Mouse (Mus musculus) central nervous system, embryonic 18 days (tissue): Measurements from ENCODE around the gene Gm8909. TPM values are rescaled to one million over a fixed set of nuclear protein-coding genes. Genes with fewer than 3 reads are reported as not detected.

Source experiments
- polyA plus RNA-seq: library from polyadenylated mRNA; depleted of rRNA; stranded (reverse); fragments of >200 nt; gene quantifications from 2 replicates; pipeline ENCODE4 v1.2.3, GENCODE M21; 2012; rRNA removed

The Gm8909 gene
- not detected in 2 replicates for polyA plus RNA-seq

DNA sequence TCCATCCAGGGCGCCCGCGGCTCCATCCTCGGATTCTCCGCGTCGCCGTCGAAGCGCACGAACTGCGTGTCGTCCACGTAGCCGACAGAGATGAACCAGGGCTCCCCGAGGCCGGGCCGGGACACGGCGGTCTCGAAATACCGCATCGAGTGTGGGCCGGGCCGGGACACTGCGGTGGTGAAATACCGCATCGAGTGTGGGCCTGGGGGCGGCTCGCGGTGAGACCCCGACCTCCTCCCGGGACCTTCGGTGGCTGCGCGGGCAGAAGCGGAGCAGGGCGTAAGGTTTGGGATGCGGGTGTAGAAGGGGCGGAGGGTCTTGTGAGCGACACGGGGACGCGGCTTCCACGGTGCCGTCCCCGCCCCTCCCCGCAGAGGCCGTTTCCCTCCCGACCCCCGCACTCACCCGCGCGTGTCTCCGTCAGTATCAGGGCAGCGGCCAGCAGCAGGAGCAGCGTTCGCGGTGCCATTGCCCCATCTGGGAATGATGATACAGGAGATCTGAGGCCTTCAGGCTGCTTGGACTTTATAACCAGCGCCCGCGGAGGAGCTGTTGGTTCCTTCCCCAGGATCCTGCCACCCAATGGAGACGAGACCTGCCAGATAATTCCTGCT is at the start of gene Gm8909:
Gene Gm8909 (minus strand): TSS at position 499 of the 614 bp plus-strand sequence.

DNA sequence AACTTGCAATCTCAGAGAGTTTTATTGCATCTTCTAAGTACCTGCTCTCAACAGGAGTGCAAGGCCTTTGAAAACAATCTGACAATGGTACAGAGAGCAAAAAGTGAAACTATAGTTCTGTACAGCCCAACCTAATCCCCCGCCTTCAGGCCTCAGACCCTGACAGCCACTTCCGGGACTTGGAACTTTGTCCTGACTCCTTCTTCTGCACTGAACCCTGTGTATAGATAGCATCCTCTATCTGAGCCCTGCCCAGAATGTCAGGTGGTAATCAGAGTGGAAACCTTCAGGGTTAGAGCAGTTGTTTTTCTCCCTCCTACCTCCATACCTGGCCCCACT is 21.8 kb upstream of the Gm8909 start, which contains the start of gene H2-T3:
Gene H2-T3 (minus strand): TSS at position 119 of the 339 bp plus-strand sequence.

DNA sequence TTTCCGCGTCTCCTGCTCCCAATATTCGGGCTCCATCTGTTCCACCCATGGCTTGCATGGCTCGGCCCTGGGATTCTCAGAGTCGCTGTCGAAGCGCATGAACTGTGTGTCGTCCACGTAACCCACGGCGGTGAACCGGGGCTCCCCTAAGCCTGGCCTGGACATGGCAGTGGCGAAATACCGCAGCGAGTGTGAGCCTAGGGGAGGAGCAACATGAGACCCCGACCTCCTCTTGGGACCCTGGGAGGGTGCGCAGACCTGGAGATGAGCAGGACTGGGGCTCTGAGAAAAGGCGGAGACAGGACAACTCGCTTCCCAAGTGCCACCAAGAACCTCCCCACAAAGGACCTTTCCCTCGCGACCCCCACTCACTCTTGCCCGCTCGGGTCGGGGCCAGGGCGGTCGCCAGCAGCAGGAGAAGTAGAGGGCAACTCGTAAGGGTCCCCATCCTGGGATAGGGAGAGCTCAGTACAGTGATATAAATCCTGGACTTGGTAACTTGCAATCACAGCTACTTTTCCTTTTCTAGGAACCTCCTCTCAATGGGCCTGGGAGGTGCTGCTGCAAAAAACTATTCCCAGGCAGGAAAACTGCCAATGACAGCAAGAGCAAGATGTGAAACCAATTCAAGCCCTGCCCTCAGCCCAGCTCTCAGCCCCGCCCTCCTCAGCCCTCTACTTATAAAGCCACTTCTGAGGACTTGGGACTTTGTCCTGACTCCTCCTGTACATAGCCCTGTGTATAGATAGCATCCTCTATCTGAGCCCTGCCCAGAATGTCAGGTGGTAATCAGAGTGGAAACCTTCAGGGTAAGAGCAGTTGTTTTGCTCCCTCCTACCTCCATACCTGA is 39.1 kb downstream of the Gm8909 start, which contains the start of gene Gm7030:
Gene Gm7030 (minus strand): TSS at position 458 of the 850 bp plus-strand sequence.

DNA sequence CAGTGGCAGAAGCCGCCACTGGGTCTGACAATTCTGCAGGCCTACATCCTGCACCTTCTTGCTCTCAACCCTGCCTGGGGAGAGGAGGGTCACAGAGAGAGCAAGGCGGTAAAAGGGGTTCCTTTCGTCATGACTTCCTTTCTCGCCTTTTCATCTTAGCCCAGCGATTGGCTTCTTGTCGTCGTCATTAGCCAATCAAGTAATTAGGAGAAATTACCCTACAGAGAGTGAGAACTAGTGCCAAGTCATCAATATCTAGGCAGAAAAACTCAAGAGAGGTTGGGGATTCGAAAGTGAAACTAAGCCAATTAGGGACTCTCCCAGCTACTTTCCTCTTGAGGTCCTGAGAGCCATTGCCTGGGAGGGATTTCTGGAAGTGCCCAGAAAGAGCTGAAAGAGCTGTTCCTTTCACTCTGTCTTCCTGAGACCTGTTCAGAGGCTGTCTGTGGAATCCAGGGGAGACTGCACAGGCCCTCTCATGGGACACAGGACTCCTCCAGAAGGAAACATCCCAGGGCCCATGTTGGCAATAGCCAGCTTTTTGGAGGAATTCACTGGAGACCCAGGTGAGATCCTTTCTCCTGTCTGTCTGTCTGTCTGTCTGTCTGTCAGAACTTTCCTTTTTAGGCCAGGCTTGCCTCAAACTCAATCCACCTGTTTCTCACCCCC is 46.9 kb downstream of the Gm8909 start, which contains the start of gene Gm19684:
Gene Gm19684 (plus strand): TSS at position 327 of the 669 bp plus-strand sequence.

Other genes starting within 250 kb of the Gm8909 start
- 77.3 and 77.5 TPM in 2 replicates for gene Abcf1, start 198.8 kb downstream of the Gm8909 start, polyA plus RNA-seq
- gene Gnl1, start 188.7 kb downstream of the Gm8909 start, polyA plus RNA-seq, result 45.2 and 54.4 TPM in 2 replicates
- gene Prr3, start 188.3 kb downstream of the Gm8909 start, polyA plus RNA-seq, result 72.9 and 85.4 TPM in 2 replicates
- gene H2-T24, start 148.0 kb downstream of the Gm8909 start, polyA plus RNA-seq, result 0.26 and 0.44 TPM in 2 replicates
- 8.9 and 9.5 TPM in 2 replicates for gene H2-T23, start 135.7 kb downstream of the Gm8909 start, polyA plus RNA-seq
- 8.2 and 8.8 TPM in 2 replicates for gene H2-T22, start 125.8 kb downstream of the Gm8909 start, polyA plus RNA-seq
- gene Gm6034, start 125.6 kb downstream of the Gm8909 start, polyA plus RNA-seq, result not detected in 2 replicates
- 0.04 TPM in 1 of 2 replicates, not detected in the other for gene Gm11127, start 110.2 kb downstream of the Gm8909 start, polyA plus RNA-seq
- gene Gm19684, start 46.9 kb downstream of the Gm8909 start, polyA plus RNA-seq, result not detected in 2 replicates
- gene Gm7030, start 39.1 kb downstream of the Gm8909 start, polyA plus RNA-seq, result not detected in 2 replicates
- gene H2-T3, start 21.8 kb upstream of the Gm8909 start, polyA plus RNA-seq, result not detected in 2 replicates
- 103 and 109 TPM in 2 replicates for gene Rpp21, start 89.5 kb upstream of the Gm8909 start, polyA plus RNA-seq
- gene Trim39, start 103.7 kb upstream of the Gm8909 start, polyA plus RNA-seq, result 42.3 and 44.5 TPM in 2 replicates
- not detected in 2 replicates for gene H2-M10.2, start 118.0 kb upstream of the Gm8909 start, polyA plus RNA-seq
- not detected in 2 replicates for gene H2-M10.1, start 157.6 kb upstream of the Gm8909 start, polyA plus RNA-seq
- not detected in 2 replicates for gene H2-M10.3, start 199.9 kb upstream of the Gm8909 start, polyA plus RNA-seq